Mouse (Mus musculus): ENCODE data around the gene Pax6. TPM values are rescaled to one million over a fixed set of nuclear protein-coding genes. Genes with fewer than 3 reads are reported as not detected.

Gene Pax6
- total RNA-seq, 2 experiments from 2014 or later: not detected

- DNase-seq (ENCODE audit: low spot score): no peak
- intact Hi-C loops (cut with DNase I): loop anchor here (10.0 kb wide), 1 partner anchor 546 kb away; the partner anchor contains the start of gene Wt1
These were observed 2.0 kb downstream of the Pax6 start for GRCm38 (mm10) chr2:105670731-105671095.

DNA sequence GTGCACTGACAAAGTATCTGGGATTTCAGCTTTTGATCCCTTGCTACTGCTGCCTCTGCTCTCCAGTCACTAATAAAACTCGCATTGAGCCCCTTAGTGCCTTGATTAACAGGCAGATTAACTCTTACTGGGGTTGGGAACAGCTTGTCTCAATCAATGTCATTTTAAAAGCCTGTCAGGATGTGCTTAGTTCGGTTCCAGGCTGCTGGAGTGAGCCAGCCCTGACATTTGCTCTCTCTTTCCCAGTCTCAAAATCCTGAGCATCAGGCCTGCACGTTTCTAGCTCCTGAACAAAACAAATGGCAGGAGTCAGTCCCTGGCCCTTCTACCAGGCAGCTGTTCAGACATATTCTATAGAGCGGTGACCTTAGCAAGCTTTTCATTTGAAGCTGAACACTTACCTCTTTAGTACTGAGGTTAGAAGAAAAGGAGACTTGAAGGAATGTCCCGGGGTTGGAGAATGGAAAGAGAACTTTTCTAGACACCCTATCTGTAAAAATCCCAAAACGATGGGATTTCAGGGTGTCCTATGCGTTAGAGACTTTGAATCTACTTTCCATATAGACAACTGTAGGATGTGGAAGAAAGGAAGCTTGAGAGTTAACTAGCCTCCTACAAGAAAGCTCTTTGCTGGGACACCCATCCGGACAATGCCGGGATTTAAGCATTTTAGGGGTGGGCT, 2.6 kb downstream of the Pax6 start:
- DNase-seq (ENCODE audit: low spot score): no peak
- intact Hi-C loops (cut with DNase I): loop anchor here (10.0 kb wide), 1 partner anchor 546 kb away; the partner anchor contains the start of gene Wt1

DNA sequence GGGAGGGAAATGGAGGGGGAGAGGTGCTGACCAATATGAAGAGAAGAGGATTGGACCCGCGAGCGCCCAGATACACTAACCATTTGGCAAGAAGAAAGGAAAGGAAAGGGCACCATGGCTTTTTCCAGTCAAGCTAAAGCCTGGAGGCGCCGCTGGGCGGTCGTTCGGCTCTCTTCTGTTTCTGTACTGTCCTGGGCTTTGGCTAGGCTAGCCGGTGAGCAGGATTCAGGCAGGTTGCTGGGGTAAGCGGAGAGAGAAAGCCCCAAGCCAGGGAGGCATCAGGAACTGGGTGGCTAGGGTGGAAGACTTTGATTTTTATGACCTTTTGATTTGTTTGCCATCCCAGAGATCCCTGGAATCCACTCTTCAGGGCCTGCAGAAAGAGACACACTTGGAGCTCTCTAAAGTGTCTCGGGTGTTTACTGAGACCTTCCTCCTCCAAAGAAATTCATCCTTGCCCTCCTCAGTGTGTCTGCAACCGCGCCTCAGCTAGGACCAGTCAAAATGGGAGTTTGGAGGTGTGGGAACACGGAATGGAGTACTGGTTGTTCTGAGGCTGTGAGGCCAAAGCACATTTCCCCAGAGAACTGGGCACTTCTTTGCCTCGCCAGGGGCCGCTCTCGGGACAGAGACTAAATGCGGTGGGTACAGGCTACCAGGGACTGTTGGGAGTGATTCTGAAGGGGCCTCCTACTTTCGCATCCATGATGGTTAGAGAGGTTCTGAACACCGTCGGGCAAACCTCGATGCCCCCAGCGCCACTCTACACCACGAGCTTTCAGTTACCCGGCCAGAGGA, 3.3 kb downstream of the Pax6 start:
- DNase-seq (ENCODE audit: low spot score): no peak
- intact Hi-C loops (cut with DNase I): loop anchor here (10.0 kb wide), 1 partner anchor 547 kb away; the partner anchor contains the start of gene Wt1

DNA sequence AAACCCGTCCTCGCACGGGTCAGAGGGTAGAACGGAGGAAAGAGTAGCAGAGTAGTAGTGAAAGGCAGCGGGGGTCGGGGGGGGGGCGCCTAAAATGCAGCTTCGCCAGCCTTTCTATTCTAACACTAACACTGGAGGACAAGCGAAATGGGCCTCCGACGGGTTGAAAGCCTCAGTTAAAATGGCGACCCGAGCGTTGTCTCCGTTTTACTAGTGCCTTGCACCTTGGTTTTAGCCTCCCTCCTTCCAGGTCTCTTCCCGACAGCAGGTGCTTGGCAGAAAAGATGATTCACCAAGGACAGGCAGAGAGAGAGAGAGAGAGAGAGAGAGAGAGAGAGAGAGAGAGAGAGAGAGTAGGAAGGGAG, 3.9 kb downstream of the Pax6 start:
- DNase-seq (ENCODE audit: low spot score): no peak
- intact Hi-C loops (cut with DNase I): loop anchor here (10.0 kb wide), 1 partner anchor 548 kb away; the partner anchor contains the start of gene Wt1

DNA sequence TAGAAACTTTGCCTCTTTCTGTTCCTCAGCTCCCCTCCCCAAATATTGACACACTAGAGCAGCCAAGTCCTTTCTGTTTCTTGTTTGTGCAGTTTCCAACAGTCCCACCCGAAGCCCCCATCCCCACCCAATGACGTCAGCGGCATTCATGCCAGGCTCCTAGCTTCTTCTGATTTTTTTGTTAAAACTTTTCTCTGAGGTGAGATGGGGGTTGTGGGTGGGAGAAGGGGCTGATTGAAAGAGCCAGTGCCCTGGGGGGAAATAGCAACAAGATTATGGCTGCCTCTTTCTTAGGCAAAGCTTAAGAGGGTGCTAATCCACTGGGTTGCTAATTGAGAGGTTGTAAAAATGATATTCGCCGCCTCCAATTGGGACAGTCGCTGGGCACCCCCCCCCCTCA, 4.4 kb downstream of the Pax6 start:
- intact Hi-C loops (cut with DNase I): loop anchor here (10.0 kb wide), 1 partner anchor 548 kb away; the partner anchor contains the start of gene Wt1
- DNase-seq (ENCODE audit: low spot score): no peak

- DNase-seq (ENCODE audit: low spot score): no peak
- intact Hi-C loops (cut with DNase I): loop anchor here (10.0 kb wide), 1 partner anchor 549 kb away; the partner anchor contains the start of gene Wt1
These were observed 4.9 kb downstream of the Pax6 start for GRCm38 (mm10) chr2:105673631-105674060.

GRCm38 (mm10) chr2:105674061-105674874, 5.6 kb downstream of the Pax6 start:
- intact Hi-C loops (cut with DNase I): loop anchor here (10.0 kb wide), 1 partner anchor 549 kb away; the partner anchor contains the start of gene Wt1
- no peak for DNase-seq (ENCODE audit: low spot score)

DNA sequence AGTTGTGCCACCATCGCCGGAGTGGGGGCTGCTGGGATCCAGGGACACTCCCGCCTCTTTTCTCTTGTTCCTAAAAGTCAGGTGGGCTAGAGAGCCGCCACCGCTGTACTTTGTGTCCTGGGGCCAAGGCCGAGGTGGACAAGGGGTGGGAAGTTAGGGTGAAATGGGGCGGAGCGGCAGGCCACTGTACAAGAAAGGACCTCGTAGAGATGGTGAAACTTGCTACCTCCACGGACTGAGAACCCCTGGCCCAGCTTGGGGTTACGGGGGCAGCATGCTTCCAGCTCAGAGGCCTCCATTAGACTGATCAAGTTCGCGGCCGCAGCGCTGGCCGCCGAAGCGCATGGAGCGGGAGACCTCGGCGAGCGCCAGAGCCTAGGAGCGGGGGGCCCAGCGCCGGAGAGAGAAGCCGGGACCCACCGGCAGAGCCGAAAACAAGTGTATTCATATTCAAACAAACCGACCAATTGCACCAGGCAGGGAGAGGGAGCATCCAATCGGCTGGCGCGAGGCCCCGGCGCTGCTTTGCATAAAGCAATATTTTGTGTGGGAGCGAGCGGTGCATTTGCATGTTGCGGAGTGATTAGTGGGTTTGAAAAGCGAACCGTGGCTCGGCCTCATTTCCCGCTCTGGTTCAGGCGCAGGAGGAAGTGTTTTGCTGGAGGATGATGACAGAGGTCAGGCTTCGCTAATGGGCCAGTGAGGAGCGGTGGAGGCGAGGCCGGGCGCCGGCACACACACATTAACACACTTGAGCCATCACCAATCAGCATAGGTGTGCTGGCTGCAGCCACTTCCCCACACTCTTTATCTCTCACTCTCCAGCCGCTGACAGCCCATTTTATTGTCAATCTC, 6.4 kb downstream of the Pax6 start:
- no peak for DNase-seq (ENCODE audit: low spot score)
- intact Hi-C loops (cut with DNase I): loop anchor here (10.0 kb wide), 1 partner anchor 550 kb away; the partner anchor contains the start of gene Wt1

DNA sequence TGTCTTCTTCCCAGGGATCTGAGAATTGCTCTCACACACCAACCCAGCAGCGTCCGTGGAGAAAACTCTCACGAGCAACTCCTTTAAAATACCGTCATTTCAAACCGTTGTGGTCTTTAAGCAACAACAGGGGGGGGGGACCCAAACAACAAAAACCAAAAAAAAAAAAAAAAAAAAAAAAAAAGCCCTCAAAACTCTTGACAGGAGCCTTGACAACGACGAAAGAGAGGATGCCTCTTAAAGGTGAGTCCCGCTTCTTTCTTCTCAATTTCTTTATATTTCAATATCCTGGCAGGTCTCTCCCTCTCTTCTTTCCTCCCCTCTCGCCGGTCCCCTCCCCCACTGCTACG, 7.0 kb downstream of the Pax6 start:
- no peak for DNase-seq (ENCODE audit: low spot score)

DNA sequence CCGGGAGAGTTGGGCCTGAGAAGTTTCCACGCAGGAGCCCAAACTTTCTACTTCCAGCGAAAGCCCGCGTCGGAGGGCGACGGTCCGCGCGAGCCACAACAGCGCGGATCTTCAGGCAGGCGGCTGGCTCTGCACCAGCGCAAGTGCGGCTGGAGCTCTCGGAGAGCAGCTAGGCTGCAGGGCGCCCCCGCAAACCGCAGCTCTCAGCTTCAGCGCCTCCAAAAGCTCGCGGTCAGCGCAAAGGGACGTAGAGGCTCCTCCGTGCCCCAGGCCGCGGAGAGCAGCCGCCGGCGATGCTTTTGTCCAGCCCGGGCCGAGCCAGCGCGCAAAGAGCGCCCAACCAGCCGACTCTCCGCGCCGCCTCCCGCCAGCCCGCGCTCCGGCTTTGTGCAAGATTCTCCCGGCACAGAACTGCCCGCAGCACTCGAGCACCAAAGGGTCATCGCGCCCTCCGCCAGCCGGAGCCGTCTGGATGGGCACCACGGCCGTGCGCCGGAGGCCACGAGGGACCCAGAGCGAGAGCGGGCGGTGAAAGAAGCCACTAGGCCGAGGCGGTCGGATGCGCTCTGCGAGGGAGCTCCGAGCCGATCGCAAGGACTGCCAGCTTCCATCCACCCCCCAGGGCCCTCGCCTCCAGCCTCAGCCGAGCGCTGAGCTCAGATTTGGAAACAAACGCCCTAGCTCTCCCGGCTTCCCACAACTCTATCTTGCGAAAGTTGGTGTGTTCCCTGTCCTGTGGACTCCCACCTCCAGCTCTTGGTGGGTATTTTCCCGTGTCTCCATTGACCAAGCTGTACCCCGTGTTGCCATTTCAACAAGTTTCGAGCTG, 7.6 kb downstream of the Pax6 start:
- no peak for DNase-seq (ENCODE audit: low spot score)
- intact Hi-C loops (cut with DNase I): loop anchor here (10.0 kb wide), 1 partner anchor 551 kb away; the partner anchor contains the start of gene Wt1

More for the DNA sequence above, 7.0 kb downstream of the Pax6 start:
- intact Hi-C loops (cut with DNase I): loop anchor here (10.0 kb wide), 1 partner anchor 551 kb away; the partner anchor contains the start of gene Wt1

DNA sequence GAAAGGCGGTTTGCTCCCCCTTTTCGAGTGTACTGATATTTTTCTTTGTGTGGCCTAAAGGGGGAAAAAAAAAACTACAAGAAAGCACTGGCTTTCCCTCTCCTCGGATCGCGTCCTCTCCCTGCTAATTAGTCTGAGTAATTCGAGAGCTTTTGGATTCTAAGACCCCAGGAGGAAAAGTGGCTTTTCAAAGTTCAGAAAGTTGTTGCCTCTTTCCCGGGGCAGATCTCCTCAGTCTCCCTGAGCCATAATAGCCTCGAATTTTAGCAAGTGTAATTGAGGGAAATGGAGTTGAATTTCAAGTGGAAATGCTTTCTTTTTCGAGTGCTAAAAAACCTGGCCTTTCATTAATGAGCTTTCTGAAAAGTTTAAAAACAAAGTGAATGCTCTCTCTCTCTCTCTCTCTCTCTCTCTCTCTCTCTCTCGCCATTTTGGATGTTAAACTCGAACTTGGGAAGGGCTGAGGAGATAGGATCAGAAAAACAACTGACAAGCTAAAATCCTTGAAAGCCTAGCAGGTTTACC, 8.3 kb downstream of the Pax6 start:
- DNase-seq (ENCODE audit: low spot score): no peak
- intact Hi-C loops (cut with DNase I): loop anchor here (10.0 kb wide), 1 partner anchor 552 kb away; the partner anchor contains the start of gene Wt1

- DNase-seq (ENCODE audit: low spot score): no peak
- intact Hi-C loops (cut with DNase I): loop anchor here (10.0 kb wide), 1 partner anchor 553 kb away; the partner anchor contains the start of gene Wt1
These were observed 8.9 kb downstream of the Pax6 start for GRCm38 (mm10) chr2:105677434-105678105.

DNA sequence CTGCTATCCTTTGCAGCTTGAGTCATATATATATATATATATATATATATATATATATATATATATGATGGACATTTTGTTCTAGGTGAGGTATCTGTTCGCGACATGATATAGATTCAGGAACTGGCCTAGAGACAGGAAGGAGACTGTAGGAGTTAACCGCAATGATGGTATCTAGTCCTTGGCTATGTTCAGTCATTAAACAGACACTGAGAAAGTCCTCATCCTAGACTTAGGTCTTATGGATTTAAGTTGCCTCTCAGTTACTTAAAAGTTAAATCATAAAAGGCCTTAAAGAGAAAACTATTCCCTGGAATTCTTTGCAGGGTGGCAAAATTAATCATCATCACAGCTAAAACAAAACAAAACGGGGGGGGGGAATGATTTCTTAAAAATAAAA, 9.6 kb downstream of the Pax6 start:
- intact Hi-C loops (cut with DNase I): loop anchor here (10.0 kb wide), 1 partner anchor 554 kb away; the partner anchor contains the start of gene Wt1
- no peak for DNase-seq (ENCODE audit: low spot score)

DNA sequence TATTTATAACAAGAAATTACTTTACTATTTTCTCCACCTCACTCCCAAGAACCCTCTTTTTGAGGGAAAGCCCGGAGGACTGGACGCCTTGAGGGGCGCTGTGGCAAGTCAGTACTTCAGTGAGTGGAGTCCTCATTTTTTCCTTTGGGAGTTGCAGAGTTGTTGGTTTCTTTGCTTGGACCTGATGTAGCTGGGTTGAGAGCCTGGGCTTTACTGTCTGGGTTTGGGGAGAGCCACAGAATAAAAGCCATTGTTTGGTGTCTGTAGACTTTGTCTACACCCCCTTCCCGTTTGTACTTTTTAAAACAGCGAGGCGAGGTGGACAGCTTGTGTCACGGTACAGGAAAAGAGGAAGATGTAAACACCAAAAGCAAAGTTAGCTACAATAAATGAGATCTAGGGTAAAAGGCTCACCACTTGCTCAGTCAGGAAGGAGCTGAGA, 10.2 kb downstream of the Pax6 start:
- intact Hi-C loops (cut with DNase I): loop anchor here (10.0 kb wide), 1 partner anchor 554 kb away; the partner anchor contains the start of gene Wt1
- no peak for DNase-seq (ENCODE audit: low spot score)

GRCm38 (mm10) chr2:105679331-105679730, 10.6 kb downstream of the Pax6 start:
- intact Hi-C loops (cut with DNase I): loop anchor here (10.0 kb wide), 1 partner anchor 555 kb away; the partner anchor contains the start of gene Wt1

DNA sequence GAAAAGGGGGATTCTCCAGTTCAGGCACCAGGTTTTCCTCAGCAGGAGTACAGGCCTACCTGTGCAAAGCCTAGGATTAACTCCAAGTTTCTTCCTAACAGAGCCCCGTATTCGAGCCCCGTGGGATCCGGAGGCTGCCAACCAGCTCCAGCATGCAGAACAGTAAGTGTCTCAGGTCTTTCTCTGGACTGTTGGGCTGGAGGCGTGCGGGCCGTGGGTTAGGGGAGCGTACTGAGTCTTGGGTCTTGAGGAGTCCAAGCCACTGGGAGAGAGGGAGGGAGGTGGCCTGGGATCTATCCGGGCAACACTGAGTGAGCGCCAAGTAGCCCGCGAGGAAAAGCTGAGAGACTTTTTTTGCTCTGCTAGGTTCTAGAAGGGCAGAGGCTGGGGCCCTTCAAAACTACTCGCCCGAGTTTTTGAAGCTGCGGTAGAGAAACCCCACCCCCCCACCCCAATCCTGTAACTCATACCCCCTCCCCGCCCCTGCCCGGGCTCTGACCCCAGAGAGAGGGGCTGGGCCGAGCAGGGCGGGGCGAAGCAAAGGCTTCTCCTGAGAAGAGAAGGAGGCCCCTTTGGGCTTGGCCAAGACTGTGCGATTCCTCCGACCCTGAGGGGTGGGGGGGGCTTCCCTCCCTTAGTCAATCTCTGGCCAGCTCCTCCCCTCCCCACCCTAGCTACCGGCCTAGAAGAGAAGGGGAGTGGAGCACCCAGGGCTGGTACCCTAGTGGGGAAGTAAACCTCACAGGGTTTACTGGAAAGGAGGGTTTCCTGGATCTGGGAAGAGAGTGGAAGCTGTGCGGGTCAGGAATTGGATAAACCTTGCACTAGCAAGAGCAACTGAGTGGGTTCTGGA, 11.7 kb downstream of the Pax6 start:
- intact Hi-C loops (cut with DNase I): loop anchor here (10.0 kb wide), 1 partner anchor 304 kb away; no protein-coding TSS in a partner anchor
- no peak for DNase-seq (ENCODE audit: low spot score)

More at GRCm38 (mm10) chr2:105679331-105679730, 10.6 kb downstream of the Pax6 start:
- DNase-seq (ENCODE audit: low spot score): no peak
